Mouse (Mus musculus) G1E (cell line): ENCODE results near the gene Sgcd. TPM values are rescaled to one million over a fixed set of nuclear protein-coding genes. Genes with fewer than 3 reads are reported as not detected.

Experiments
- ATAC-seq: 2 replicates; pipeline ENCODE4 v1.8.0; 2016; ENCODE audit warnings: mild to moderate bottlenecking; ENCODE audit not compliant: insufficient number of reproducible peaks, poor library complexity, low FRiP score, severe bottlenecking; ENCODE audit errors: extremely low read depth
- DNase-seq: peaks from one replicate; pipeline ENCODE4 v3.0.0; 2012; ENCODE audit warnings: low spot score
- H3K27me3 ChIP-seq: 2 replicates; pipeline ENCODE4 v1.6.1; 2012; ENCODE audit warnings: mild to moderate bottlenecking, low read length, inconsistent platforms; ENCODE audit not compliant: insufficient read depth
- H3K36me3 ChIP-seq: replicated peaks from 2 replicates; pipeline ENCODE3; 2012; ENCODE audit warnings: mild to moderate bottlenecking, inconsistent platforms
- H3K4me1 ChIP-seq: 2 replicates; pipeline ENCODE4 v1.6.1; 2012; ENCODE audit warnings: low read depth, low read length, inconsistent platforms, mixed read lengths; ENCODE audit not compliant: insufficient read depth
- H3K4me3 ChIP-seq: 2 replicates; pipeline ENCODE4 v1.5.1; 2012; ENCODE audit warnings: low read depth, mild to moderate bottlenecking, inconsistent platforms, low read length, moderate library complexity, mixed read lengths
- H3K9me3 ChIP-seq: replicated peaks from 2 replicates; pipeline ENCODE4 v1.6.1; 2012; ENCODE audit warnings: inconsistent platforms
- CTCF ChIP-seq: IDR thresholded peaks from 2 replicates; pipeline ENCODE4 v1.5.1; 2012; ENCODE audit warnings: low read depth, low read length, inconsistent platforms, mixed read lengths
- GATA1 ChIP-seq: IDR thresholded peaks from 2 replicates; pipeline ENCODE4 v1.6.1; 2012; ENCODE audit warnings: borderline replicate concordance, low read length, inconsistent platforms, mixed read lengths
- GATA2 ChIP-seq: IDR thresholded peaks from 2 replicates; pipeline ENCODE4 v1.6.1; 2012; ENCODE audit warnings: low read depth, low read length, inconsistent platforms, borderline replicate concordance
- POLR2AphosphoS5 ChIP-seq: IDR thresholded peaks from 2 replicates; pipeline ENCODE4 v1.6.1; 2012; ENCODE audit warnings: low read depth, low read length, inconsistent platforms; ENCODE audit not compliant: insufficient replicate concordance
- TAL1 ChIP-seq: conservative IDR thresholded peaks from 2 replicates; pipeline ENCODE4 v1.6.1; 2012; ENCODE audit warnings: low read depth, low read length, inconsistent platforms, mixed read lengths
- polyA plus RNA-seq: library from polyadenylated mRNA; stranded (reverse); fragments of >175 nt; gene quantifications from 2 replicates; pipeline ENCODE4 v1.2.3, GENCODE M21; 2012
- total RNA-seq, 2 experiments: library from RNA; stranded (forward) in 1 of 2; stranded (reverse) in 1 of 2; fragments of 200-1000 nt in 1 of 2; fragments of >200 nt in 1 of 2; fragmentation: Nextera tagmentation in 1 of 2; gene quantifications; 2 replicates each; pipeline ENCODE4 v1.2.3; 2014 to 2017

The Sgcd gene
- total and polyA plus RNA-seq, 3 experiments: 0.05 TPM; not detected in 2

- ATAC-seq: no peak
- H3K4me3 ChIP-seq: no peak overlapping the region
- H3K36me3 ChIP-seq: no peaks in the 10 kb centered on the region
- no peak for DNase-seq
- no peaks in the 10 kb centered on the region for H3K4me1 ChIP-seq
- H3K27me3 ChIP-seq: no peaks in the 10 kb centered on the region
- no peak for TF ChIP-seq CTCF
- no peak for TF ChIP-seq TAL1
- TF ChIP-seq GATA2: no peak
- no peak for TF ChIP-seq POLR2AphosphoS5
- TF ChIP-seq GATA1: no peak
- H3K9me3 ChIP-seq: no peaks in the 10 kb centered on the region
Observed at GRCm38 (mm10) chr11:47641567-47642259, 347.1 kb downstream of the Sgcd start.

- Histone ChIP-seq H3K4me1 (no peaks in the 10 kb centered on the region), H3K4me3 (no peak overlapping the region), H3K36me3 (no peaks in the 10 kb centered on the region), H3K27me3 (no peaks in the 10 kb centered on the region), H3K9me3 (no peaks in the 10 kb centered on the region)
- TF ChIP-seq TAL1 (no peak), GATA2 (no peak), CTCF (no peak), POLR2AphosphoS5 (no peak), GATA1 (no peak)
- DNase-seq (no peak), ATAC-seq (no peak)
Observed at GRCm38 (mm10) chr11:47640556-47640955, 348.2 kb downstream of the Sgcd start.

GRCm38 (mm10) chr11:47630186-47630585 lies 358.6 kb downstream of the Sgcd start:
- Histone ChIP-seq H3K9me3 (no peaks in the 10 kb centered on the region), H3K36me3 (no peaks in the 10 kb centered on the region), H3K4me1 (no peaks in the 10 kb centered on the region), H3K4me3 (no peak overlapping the region), H3K27me3 (no peaks in the 10 kb centered on the region)
- no peak for DNase-seq
- no peak for ATAC-seq
- TF ChIP-seq POLR2AphosphoS5 (no peak), TAL1 (no peak), CTCF (no peak), GATA2 (no peak), GATA1 (no peak)

GRCm38 (mm10) chr11:47609892-47610291 lies 378.9 kb downstream of the Sgcd start:
- no peaks in the 10 kb centered on the region for H3K36me3 ChIP-seq
- H3K27me3 ChIP-seq: no peaks in the 10 kb centered on the region

GRCm38 (mm10) chr11:47574635-47575034 lies 414.1 kb downstream of the Sgcd start:
- no peak overlapping the region for H3K4me3 ChIP-seq
- no peaks in the 10 kb centered on the region for H3K27me3 ChIP-seq
- no peak for ATAC-seq
- no peak for DNase-seq
- H3K36me3 ChIP-seq: no peaks in the 10 kb centered on the region
- TF ChIP-seq CTCF (no peak), GATA2 (no peak), TAL1 (no peak), GATA1 (no peak), POLR2AphosphoS5 (no peak)
- no peaks in the 10 kb centered on the region for H3K4me1 ChIP-seq
- H3K9me3 ChIP-seq: no peaks in the 10 kb centered on the region

More at GRCm38 (mm10) chr11:47609892-47610291, 378.9 kb downstream of the Sgcd start:
- Histone ChIP-seq H3K4me3 (no peak overlapping the region), H3K9me3 (peaks cover 3% of the 10 kb centered on the region; the same call in 1 of the 2 replicates), H3K4me1 (no peaks in the 10 kb centered on the region)
- TF ChIP-seq GATA2 (no peak), TAL1 (no peak), GATA1 (no peak), CTCF (no peak), POLR2AphosphoS5 (no peak)
- no peak for ATAC-seq
- no peak for DNase-seq

- Histone ChIP-seq H3K4me3 (no peak overlapping the region), H3K36me3 (no peaks in the 10 kb centered on the region), H3K4me1 (no peaks in the 10 kb centered on the region), H3K9me3 (no peaks in the 10 kb centered on the region), H3K27me3 (no peaks in the 10 kb centered on the region)
- no peak for TF ChIP-seq POLR2AphosphoS5
- no peak for DNase-seq
- no peak for ATAC-seq
Observed at GRCm38 (mm10) chr11:47568488-47568887, 420.3 kb downstream of the Sgcd start.

GRCm38 (mm10) chr11:47566156-47566555 lies 422.6 kb downstream of the Sgcd start:
- H3K9me3 ChIP-seq: no peaks in the 10 kb centered on the region
- no peaks in the 10 kb centered on the region for H3K36me3 ChIP-seq
- no peaks in the 10 kb centered on the region for H3K27me3 ChIP-seq
- no peak overlapping the region for H3K4me3 ChIP-seq
- no peaks in the 10 kb centered on the region for H3K4me1 ChIP-seq
- ATAC-seq: no peak
- no peak for DNase-seq
- TF ChIP-seq GATA1 (no peak), TAL1 (no peak), CTCF (no peak), POLR2AphosphoS5 (no peak), GATA2 (no peak)
